Mouse (Mus musculus): ENCODE data around the gene Bank1. TPM values are rescaled to one million over a fixed set of nuclear protein-coding genes. Genes with fewer than 3 reads are reported as not detected.

The Bank1 gene
- total RNA-seq, 2 experiments from 2014 or later = 0.17 to 0.74 TPM

- no peak for DNase-seq (ENCODE audit: low spot score in 2 of 2)
These were observed 301.0 kb downstream of the Bank1 start for GRCm38 (mm10) chr3:136024876-136025275.

GRCm38 (mm10) chr3:136017517-136017916, 308.3 kb downstream of the Bank1 start:
- DNase-seq (ENCODE audit: low spot score in 2 of 2) = no peak

- no peak for DNase-seq (ENCODE audit: low spot score in 2 of 2)
These were observed 315.2 kb downstream of the Bank1 start for GRCm38 (mm10) chr3:136010616-136011015.

- DNase-seq (ENCODE audit: low spot score in 2 of 2) = no peak
These were observed 318.0 kb downstream of the Bank1 start for GRCm38 (mm10) chr3:136007846-136008245.

- no peak for DNase-seq (ENCODE audit: low spot score in 2 of 2)
These were observed 318.6 kb downstream of the Bank1 start for GRCm38 (mm10) chr3:136007081-136007828.
